Mouse (Mus musculus): Measurements from ENCODE around the gene Myom1. TPM values are rescaled to one million over a fixed set of nuclear protein-coding genes. Genes with fewer than 3 reads are reported as not detected.
"Not testable (repeated sequence)": the region's sequence is repeated elsewhere in the genome, so short reads cannot be mapped to it uniquely, and the experiment has no call there.

The Myom1 gene
- 3.5 and 3.9 TPM in 2 replicates for polyA plus RNA-seq (2016; fragmentation: Nextera tagmentation; extraction: Ambion mirVana)

DNA sequence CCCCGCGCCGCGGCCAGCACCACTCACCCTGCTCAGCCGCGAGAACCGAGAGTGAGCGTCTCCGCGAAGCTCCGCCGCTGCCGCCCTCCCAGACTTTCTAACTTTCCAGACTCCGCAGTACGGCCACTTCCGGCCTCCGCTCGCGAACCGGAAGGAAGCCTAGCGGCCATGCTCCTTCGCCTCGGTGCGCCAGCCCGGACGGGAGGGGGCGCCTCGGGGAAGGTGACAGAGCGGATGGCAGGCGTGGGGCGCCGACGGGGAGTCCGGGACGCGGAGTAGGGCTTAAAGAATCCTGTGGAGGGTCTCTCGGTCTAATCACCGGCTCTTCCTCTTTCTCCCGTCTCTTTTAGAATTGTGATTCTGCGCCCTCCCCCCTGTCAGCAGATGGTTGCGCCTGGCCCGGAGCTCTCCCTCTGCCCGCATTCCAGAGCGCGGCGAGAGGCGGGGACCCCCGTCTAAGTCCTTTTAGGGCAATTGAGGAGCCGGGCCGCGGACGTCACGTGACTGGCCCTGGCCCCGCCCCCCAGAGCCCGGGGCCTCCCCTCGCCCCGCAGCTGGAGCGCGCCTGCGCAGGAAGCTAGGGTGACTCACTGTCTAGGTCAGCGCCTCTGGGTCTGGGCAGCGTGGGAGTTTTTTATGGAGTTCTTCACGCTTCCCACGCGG lies at the start of gene Myom1:
Myom1 (plus strand) TSS at position 553 of the 663 bp plus-strand sequence.
- under 1% methylated on average over 65 of the region's 65 CpGs for WGBS (ENCODE audit: insufficient replicate concordance)

DNA sequence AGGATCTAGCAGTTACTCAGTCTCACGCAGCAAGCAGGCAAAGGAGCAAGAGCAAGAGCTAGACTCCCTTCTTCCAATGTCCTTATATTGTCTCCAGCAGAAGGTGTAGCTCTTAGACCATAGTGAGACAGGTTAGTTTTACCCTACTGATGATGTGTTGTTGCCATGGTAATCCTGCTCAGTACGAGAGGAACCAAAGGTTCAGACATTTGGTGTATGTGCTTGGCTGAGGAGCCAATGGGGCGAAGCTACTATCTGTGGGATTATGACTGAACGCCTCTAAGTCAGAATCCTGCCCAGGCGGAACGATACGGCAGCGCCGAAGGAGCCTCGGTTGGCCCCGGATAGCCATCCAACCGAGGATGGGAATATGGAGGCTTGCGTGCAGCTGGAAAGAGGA lies 38.9 kb upstream of the Myom1 start:
- not testable (repeated sequence) for H3K4me1 ChIP-seq; H3K9ac ChIP-seq; H3K36me3 ChIP-seq; H3K27ac ChIP-seq; H3K9me3 ChIP-seq (replicated peaks); H3K4me3 ChIP-seq; H3K4me2 ChIP-seq; H3K27me3 ChIP-seq (replicated peaks)
- WGBS (ENCODE audit: insufficient replicate concordance): 61% methylated on average over 13 of the region's 13 CpGs
- peak; percentile 100 for ATAC-seq

More for the DNA sequence above, at the start of gene Myom1:
- peak within 1 kb of the TSS; percentile 99 for H3K27ac ChIP-seq
- H3K4me2 ChIP-seq: peak within 1 kb of the TSS; percentile 75
- H3K4me1 ChIP-seq: peaks cover 48% of the 10 kb centered on the region
- peak within 1 kb of the TSS; percentile 85 for H3K4me3 ChIP-seq
- H3K36me3 ChIP-seq: peaks cover 13% of the 10 kb centered on the region
- no peaks in the 10 kb centered on the region for H3K9me3 ChIP-seq (replicated peaks)
- peak within 1 kb of the TSS; percentile 96 for H3K9ac ChIP-seq
- peak; percentile 92 for ATAC-seq
- H3K27me3 ChIP-seq (replicated peaks): no peaks in the 10 kb centered on the region

DNA sequence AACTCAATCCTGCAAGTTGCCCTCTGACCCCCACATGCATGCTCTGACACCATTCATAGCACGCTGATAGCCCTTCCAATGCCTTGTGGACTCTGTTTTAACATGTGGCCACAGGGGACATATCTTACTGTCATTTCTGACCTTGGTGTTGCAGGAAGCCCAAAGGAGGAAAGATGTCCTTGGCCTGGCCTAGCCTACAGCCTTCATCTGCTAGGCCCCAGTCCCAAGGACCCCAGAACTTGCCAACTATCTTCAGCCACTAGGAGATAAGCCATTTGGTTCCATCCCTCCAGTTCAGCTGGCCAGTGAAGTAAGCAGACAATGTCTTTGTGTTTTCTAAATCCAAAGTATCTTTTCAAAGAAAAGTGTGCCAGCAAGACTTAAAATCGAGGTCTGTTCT lies 37.2 kb upstream of the Myom1 start:
- H3K27ac ChIP-seq: no peak overlapping the region
- H3K36me3 ChIP-seq: no peaks in the 10 kb centered on the region
- no peak overlapping the region for H3K9ac ChIP-seq
- 64% methylated on average over 2 of the region's 2 CpGs for WGBS (ENCODE audit: insufficient replicate concordance)
- no peak for ATAC-seq
- H3K9me3 ChIP-seq (replicated peaks): no peaks in the 10 kb centered on the region
- no peaks in the 10 kb centered on the region for H3K4me1 ChIP-seq
- no peak overlapping the region for H3K4me3 ChIP-seq
- no peaks in the 10 kb centered on the region for H3K27me3 ChIP-seq (replicated peaks)
- no peak overlapping the region for H3K4me2 ChIP-seq

DNA sequence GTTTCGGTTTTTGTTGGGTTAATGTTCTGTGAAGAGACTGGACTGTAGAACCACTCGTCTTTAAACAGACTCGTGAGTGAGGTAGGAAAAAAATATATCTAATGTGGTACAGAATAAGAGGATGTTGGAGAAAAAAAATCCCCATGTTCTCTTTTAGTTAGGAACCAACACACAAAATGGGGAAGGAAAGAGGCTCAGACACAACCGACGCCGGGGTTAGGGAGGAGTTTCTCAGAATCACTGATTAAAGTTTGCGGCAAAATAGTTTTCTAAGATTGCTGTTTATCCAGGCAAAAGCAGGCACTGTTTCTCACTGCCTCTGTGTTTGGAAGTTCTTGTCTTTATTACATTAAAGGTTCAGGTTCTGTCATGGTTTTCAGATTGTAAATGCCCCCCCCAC lies 36.3 kb upstream of the Myom1 start:
- no peak for ATAC-seq
- WGBS (ENCODE audit: insufficient replicate concordance): 52% methylated on average over 7 of the region's 7 CpGs
- Histone ChIP-seq H3K36me3 (no peaks in the 10 kb centered on the region), H3K4me1 (no peaks in the 10 kb centered on the region), H3K4me3 (no peak overlapping the region), H3K27me3 (replicated peaks) (no peaks in the 10 kb centered on the region), H3K4me2 (no peak overlapping the region), H3K27ac (no peak overlapping the region), H3K9me3 (replicated peaks) (no peaks in the 10 kb centered on the region), H3K9ac (no peak overlapping the region)

DNA sequence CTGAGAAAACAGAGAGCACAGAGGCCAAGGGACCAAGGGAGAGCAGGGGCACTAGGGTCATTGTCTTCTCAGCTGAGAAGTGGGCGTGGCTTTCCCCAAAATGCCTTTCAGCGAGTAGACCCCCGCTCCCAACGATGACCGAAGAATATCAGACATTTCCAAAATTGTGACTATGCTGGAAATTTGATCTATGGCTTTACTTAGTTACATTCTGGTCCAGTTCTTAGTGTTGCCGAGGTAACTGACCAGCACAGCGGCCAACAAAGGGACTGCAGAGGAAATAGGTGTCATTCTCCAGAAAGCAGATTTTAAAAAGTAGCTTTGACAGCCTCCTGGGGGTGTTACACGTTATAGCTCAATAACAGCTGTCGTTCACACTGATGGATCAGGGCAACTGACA lies 35.2 kb upstream of the Myom1 start:
- H3K27me3 ChIP-seq (replicated peaks): no peaks in the 10 kb centered on the region
- no peaks in the 10 kb centered on the region for H3K36me3 ChIP-seq
- no peaks in the 10 kb centered on the region for H3K4me1 ChIP-seq
- WGBS (ENCODE audit: insufficient replicate concordance): 50% methylated on average over 9 of the region's 9 CpGs
- H3K4me3 ChIP-seq: no peak overlapping the region
- H3K9me3 ChIP-seq (replicated peaks): no peaks in the 10 kb centered on the region
- no peak for ATAC-seq
- no peak overlapping the region for H3K9ac ChIP-seq
- no peak overlapping the region for H3K27ac ChIP-seq
- no peak overlapping the region for H3K4me2 ChIP-seq

DNA sequence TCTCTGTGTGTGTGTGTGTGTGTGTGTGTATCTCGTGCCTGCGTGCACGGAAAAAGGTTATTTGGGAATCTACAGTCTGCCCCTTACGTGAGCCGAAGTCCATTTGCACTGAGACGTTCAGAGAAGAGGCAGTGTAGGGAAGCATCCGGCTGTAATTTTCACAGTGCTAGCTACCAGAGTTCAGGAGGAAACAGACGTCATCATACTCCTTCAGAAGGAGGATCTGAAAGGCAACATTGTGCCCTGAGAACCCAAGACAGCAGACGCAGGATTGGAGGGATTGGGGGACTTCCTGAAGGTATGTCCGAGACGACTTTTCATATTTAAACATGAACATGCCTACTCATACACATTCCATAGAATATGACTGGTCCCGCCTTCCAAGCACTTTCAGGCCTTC lies 34.8 kb upstream of the Myom1 start:
- 61% methylated on average over 12 of the region's 12 CpGs for WGBS (ENCODE audit: insufficient replicate concordance)

DNA sequence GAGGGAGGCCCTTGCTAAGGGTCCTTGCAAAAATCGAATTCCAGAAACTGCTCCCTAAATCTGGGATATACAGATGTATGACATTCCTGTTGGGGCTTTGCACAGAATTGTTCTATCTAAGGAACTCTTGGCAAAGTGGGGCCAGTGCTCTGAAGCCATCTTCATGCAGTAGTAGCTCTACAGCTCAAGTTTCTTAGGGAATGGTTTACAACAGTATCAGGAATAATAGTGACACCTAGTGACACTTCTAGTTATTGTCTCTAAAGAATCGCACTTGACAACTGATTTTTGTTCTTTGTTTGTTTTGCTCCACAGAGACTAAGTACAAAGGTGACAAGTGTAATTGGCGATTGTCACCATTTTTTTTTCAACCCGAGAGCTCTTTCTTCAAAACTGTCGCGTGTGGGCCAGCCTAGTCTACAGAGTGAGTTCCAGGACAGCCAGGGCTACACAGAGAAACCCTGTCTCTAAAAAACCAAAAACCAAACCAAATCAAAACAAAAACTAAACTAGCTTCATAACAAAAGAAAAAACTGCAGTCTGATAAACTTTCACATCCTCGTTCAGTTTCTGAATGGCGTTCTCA lies 33.7 kb upstream of the Myom1 start:
- H3K9me3 ChIP-seq (replicated peaks): no peaks in the 10 kb centered on the region
- H3K9ac ChIP-seq: no peak overlapping the region
- H3K4me2 ChIP-seq: no peak overlapping the region
- no peak overlapping the region for H3K4me3 ChIP-seq
- WGBS (ENCODE audit: insufficient replicate concordance): 26% methylated on average over 8 of the region's 8 CpGs
- peaks cover 6% of the 10 kb centered on the region for H3K36me3 ChIP-seq
- ATAC-seq: no peak
- H3K4me1 ChIP-seq: no peaks in the 10 kb centered on the region
- no peak overlapping the region for H3K27ac ChIP-seq
- H3K27me3 ChIP-seq (replicated peaks): no peaks in the 10 kb centered on the region

More for the DNA sequence above, 34.8 kb upstream of the Myom1 start:
- H3K27ac ChIP-seq: no peak overlapping the region
- no peak overlapping the region for H3K4me2 ChIP-seq
- H3K27me3 ChIP-seq (replicated peaks): no peaks in the 10 kb centered on the region
- H3K9me3 ChIP-seq (replicated peaks): no peaks in the 10 kb centered on the region
- H3K4me3 ChIP-seq: no peak overlapping the region
- no peak overlapping the region for H3K9ac ChIP-seq
- no peaks in the 10 kb centered on the region for H3K36me3 ChIP-seq
- no peaks in the 10 kb centered on the region for H3K4me1 ChIP-seq
- no peak for ATAC-seq

DNA sequence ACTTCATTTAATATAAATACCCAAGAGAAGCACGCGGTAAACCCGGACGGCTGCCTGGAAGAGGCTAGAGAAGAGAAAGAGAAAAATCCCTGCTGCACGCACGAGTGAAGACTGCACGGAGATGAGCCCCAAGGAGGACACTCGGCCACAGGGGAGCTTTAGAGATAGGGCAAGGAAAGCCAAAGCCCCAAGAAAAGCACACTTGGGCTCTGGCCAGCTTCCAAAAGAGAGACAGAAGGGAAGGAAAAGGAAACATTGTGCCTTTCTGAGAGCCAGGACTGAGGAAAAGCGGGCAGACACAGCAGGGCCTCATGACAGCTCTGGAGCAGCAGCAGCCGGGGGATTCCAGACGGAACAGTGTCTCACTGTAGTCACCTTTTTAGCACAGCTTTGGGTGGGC lies 31.2 kb upstream of the Myom1 start:
- Histone ChIP-seq H3K27me3 (replicated peaks) (no peaks in the 10 kb centered on the region), H3K27ac (no peak overlapping the region), H3K4me3 (no peak overlapping the region), H3K9ac (no peak overlapping the region), H3K4me1 (no peaks in the 10 kb centered on the region), H3K9me3 (replicated peaks) (no peaks in the 10 kb centered on the region), H3K36me3 (peaks cover 31% of the 10 kb centered on the region), H3K4me2 (no peak overlapping the region)
- 74% methylated on average over 11 of the region's 11 CpGs for WGBS (ENCODE audit: insufficient replicate concordance)
- ATAC-seq: no peak

DNA sequence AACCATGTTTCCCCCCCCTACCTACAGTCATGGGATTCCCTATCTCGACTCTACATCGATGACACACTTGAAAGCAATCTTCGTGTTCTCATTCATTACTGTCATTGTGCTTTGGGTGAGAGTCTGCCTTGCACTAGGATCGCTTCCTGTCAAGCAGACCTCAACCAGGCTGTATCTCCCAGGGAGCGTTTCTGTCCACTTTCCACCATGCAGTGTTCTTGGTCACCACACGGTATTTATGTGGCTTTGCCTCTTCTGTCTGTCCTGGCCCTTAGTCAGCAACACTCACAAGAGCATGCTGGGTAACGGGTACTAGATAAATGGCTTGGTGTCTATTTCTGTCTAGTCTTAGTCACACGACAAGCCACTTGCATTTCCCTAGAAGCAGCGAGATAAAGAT lies 29.0 kb upstream of the Myom1 start:
- Histone ChIP-seq H3K27ac (no peak overlapping the region), H3K36me3 (peaks cover 39% of the 10 kb centered on the region), H3K9ac (no peak overlapping the region), H3K27me3 (replicated peaks) (no peaks in the 10 kb centered on the region), H3K9me3 (replicated peaks) (no peaks in the 10 kb centered on the region), H3K4me2 (no peak overlapping the region), H3K4me1 (no peaks in the 10 kb centered on the region), H3K4me3 (no peak overlapping the region)
- no peak for ATAC-seq
- 68% methylated on average over 9 of the region's 9 CpGs for WGBS (ENCODE audit: insufficient replicate concordance)

DNA sequence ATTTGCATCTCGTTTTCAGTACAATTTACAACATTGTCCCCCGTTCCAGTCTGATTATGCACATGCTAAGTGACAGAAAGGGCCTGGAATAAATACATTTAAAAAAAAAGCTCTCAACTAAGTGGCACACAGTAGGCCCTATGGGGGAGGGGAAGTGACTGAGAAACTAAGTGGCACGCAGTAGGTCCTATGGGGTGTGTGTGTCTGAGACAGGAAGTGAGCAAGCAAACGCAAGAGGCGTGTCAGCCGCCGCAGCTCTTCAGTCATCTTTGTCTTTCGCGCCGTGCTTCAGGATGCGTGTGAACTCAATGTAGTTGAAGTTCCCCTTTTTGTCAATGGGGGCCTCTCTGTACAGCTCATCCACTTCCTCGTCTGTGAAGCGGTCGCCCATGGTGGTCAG lies 28.4 kb upstream of the Myom1 start:
- peaks cover 39% of the 10 kb centered on the region for H3K36me3 ChIP-seq
- H3K4me3 ChIP-seq; H3K27ac ChIP-seq; H3K27me3 ChIP-seq (replicated peaks); H3K9me3 ChIP-seq (replicated peaks); H3K4me2 ChIP-seq; H3K9ac ChIP-seq; H3K4me1 ChIP-seq; ATAC-seq: not testable (repeated sequence)
- WGBS (ENCODE audit: insufficient replicate concordance): 48% methylated on average over 14 of the region's 14 CpGs

DNA sequence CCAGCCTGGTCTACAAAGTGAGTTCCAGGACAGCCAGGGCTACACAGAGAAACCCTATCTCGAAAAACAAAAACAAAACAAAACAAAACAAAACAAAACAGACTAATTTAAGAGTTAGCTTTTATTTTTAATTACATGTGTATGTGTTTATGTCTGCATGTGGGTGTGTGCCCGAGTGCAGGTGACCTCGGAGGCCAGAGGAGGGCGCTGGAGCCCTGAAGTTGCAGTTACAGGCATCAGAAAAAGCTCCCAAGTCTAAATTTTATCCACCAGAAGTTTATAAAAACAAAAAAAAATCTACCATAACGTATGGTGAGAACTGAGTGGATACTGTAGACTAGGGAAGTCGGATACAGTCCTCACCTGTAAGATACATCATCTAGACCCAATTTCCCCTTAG lies 24.6 kb upstream of the Myom1 start:
- Histone ChIP-seq H3K27ac (no peak overlapping the region), H3K4me3 (no peak overlapping the region), H3K4me1 (no peaks in the 10 kb centered on the region), H3K4me2 (no peak overlapping the region), H3K9me3 (replicated peaks) (no peaks in the 10 kb centered on the region), H3K27me3 (replicated peaks) (no peaks in the 10 kb centered on the region), H3K36me3 (peaks cover 63% of the 10 kb centered on the region), H3K9ac (no peak overlapping the region)
- no peak for ATAC-seq
- WGBS (ENCODE audit: insufficient replicate concordance): 67% methylated on average over 6 of the region's 6 CpGs

DNA sequence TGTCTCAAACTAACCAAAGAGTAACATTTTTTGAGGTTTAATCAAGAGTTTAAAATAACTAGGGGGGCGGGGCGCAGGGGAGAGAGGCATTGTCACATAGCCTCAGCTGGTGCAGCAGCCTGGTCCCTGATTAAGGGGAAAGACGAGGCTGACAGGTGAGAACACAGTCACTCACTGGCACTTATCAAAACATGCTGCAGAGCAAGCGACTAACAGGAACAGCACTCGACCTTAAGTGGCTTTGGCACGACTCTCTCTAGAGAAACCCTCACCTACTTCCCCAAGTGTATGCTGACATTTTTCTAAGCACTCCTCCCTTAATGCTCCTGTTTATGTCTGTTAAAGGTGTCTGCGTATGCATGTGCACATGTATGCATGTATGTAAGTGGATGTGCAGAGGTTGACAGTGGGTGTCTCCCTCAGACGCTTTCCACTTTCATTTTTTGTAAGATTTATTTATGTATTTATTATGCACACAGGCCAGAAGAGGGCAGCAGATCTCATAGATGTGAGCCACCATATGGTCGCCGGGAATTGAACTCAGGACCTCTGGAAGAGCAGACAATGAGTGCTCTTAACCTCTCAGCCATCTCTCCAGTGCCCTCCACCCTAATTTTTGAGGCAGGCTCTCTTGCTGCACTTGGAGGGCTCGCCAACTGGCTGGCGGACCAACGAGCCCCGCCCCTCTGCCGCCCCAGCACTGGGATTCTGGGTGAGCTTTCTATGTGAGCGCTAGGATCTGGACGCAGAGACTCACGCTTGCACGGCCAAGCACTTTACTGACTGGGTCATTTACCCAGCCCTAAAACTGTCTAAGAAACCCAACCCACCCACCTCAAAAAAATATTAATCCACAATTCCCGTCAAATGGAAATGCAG lies 22.8 kb upstream of the Myom1 start:
- no peak overlapping the region for H3K9ac ChIP-seq
- 73% methylated on average over 20 of the region's 20 CpGs for WGBS (ENCODE audit: insufficient replicate concordance)
- H3K9me3 ChIP-seq (replicated peaks): no peaks in the 10 kb centered on the region
- H3K27me3 ChIP-seq (replicated peaks): no peaks in the 10 kb centered on the region
- H3K27ac ChIP-seq: no peak overlapping the region
- H3K4me1 ChIP-seq: no peaks in the 10 kb centered on the region
- H3K4me2 ChIP-seq: no peak overlapping the region
- ATAC-seq: no peak
- no peak overlapping the region for H3K4me3 ChIP-seq
- peaks cover 56% of the 10 kb centered on the region for H3K36me3 ChIP-seq

Data from liver, embryonic 12.5 days (tissue).